ENCODE assay signal across 7 mouse cellular contexts in the genomic region with DNA sequence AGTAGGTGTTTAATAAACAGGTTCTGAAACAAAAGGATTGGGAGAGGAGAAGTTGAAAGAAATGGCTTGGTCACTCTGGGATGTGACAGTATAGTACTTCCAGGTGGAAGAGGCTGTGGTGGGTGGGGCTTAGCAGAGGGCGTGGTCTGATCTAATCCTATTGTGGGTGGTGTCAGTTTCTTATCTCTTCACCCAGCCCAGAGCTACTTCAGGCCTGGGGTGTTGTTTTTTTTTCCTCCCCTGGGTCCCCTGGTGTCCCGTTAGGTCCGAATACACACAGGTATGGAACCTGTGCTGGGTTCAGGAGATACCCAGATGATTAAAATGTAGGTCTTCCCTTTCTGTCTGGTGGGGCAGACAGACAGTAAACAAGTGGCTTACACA. TPM values are rescaled to one million over a fixed set of nuclear protein-coding genes. Genes with fewer than 3 reads are reported as not detected.
DNase-seq lines count a peak whose midpoint lies in the region; ATAC-seq lines count a peak whose summit lies in the region.

No protein-coding gene starts in this region.

- 6% methylated on average over 3 of the region's 3 CpGs for WGBS in heart, embryonic 11.5 days (ENCODE audit: insufficient replicate concordance)
- 12% methylated on average over 3 of the region's 3 CpGs for WGBS in kidney, embryonic 16.5 days

- peak; percentile 80 for DNase-seq in MEL-GATA-1-ER (ENCODE audit: extremely low read depth, low read depth)
- DNase-seq in embryo, embryonic 10.5 days (ENCODE audit: low spot score) = peak; percentile 49
- peak; percentile 86 for DNase-seq in lung, postnatal 36 days
- peak; percentile 57 for DNase-seq in splenic B cell, adult 2 months (ENCODE audit: low read depth, low spot score)
- DNase-seq in left cerebral cortex, adult 18-20 months (ENCODE audit: low spot score in 2 of 2) = no peak

- H3K27me3 ChIP-seq in heart, embryonic 11.5 days (ENCODE audit: control insufficient read depth, insufficient read depth, low read length) = no peaks in the 10 kb centered on the region
- no peaks in the 10 kb centered on the region for H3K27me3 ChIP-seq in kidney, embryonic 16.5 days (ENCODE audit: insufficient read depth, low read length)
- H3K27me3 ChIP-seq in splenic B cell, adult 2 months (ENCODE audit: control insufficient read depth, insufficient read depth, low read length, poor library complexity, severe bottlenecking) = no peaks in the 10 kb centered on the region

- peak; percentile 61 for ATAC-seq in heart, embryonic 11.5 days (replicated peaks; ENCODE audit: insufficient number of reproducible peaks, low FRiP score, low TSS enrichment)
- peak; percentile 21; the same call in 1 of the 2 replicates for ATAC-seq in kidney, embryonic 16.5 days (ENCODE audit: low FRiP score, low TSS enrichment)

- H3K4me1 ChIP-seq in heart, embryonic 11.5 days (ENCODE audit: control insufficient read depth, insufficient read depth, low read length) = peaks cover 39% of the 10 kb centered on the region
- H3K4me1 ChIP-seq in kidney, embryonic 16.5 days (ENCODE audit: insufficient read depth, low read length) = peaks cover 38% of the 10 kb centered on the region

- H3K4me2 ChIP-seq in heart, embryonic 11.5 days = peak overlapping the region; percentile 97
- peak overlapping the region; percentile 83 for H3K4me2 ChIP-seq in kidney, embryonic 16.5 days (replicated peaks; ENCODE audit: low read depth, low read length)

- no peak overlapping the region for H3K4me3 ChIP-seq in heart, embryonic 11.5 days (ENCODE audit: low read depth, low read length)
- peak overlapping the region; percentile 19; the same call in 1 of the 2 replicates for H3K4me3 ChIP-seq in kidney, embryonic 16.5 days (ENCODE audit: low read length)

- peak overlapping the region; percentile 59; the same call in 1 of the 2 replicates for H3K9ac ChIP-seq in heart, embryonic 11.5 days (ENCODE audit: low read depth, low read length)
- peak overlapping the region; percentile 40 for H3K9ac ChIP-seq in kidney, embryonic 16.5 days (replicated peaks; ENCODE audit: low read length)

- no peaks in the 10 kb centered on the region for H3K9me3 ChIP-seq in heart, embryonic 11.5 days (replicated peaks; ENCODE audit: control insufficient read depth, low read length)
- no peaks in the 10 kb centered on the region for H3K9me3 ChIP-seq in kidney, embryonic 16.5 days (ENCODE audit: low read length)

- H3K36me3 ChIP-seq in heart, embryonic 11.5 days (ENCODE audit: control insufficient read depth, insufficient read depth, low read length) = no peaks in the 10 kb centered on the region
- no peaks in the 10 kb centered on the region for H3K36me3 ChIP-seq in kidney, embryonic 16.5 days (ENCODE audit: insufficient read depth, low read length)
- no peaks in the 10 kb centered on the region for H3K36me3 ChIP-seq in splenic B cell, adult 2 months (ENCODE audit: control insufficient read depth, insufficient read depth, low read length, poor library complexity, severe bottlenecking)

- H3K27ac ChIP-seq in heart, embryonic 11.5 days (ENCODE audit: low read depth, low read length) = peak overlapping the region; percentile 99
- H3K27ac ChIP-seq in kidney, embryonic 16.5 days (ENCODE audit: low read length) = peak overlapping the region; percentile 98

RNA-seq across cellular contexts. Expression of a gene that starts 2.1 kb away (rescaled TPM):
- polyA plus RNA-seq in heart, embryonic 11.5 days (2014; fragmentation: Nextera tagmentation; extraction: Ambion mirVana) = 54.2 and 63.4 TPM in 2 replicates
- 66.4 and 79.4 TPM in 2 replicates for polyA plus RNA-seq in kidney, embryonic 16.5 days (2015; fragmentation: Nextera tagmentation; extraction: Ambion mirVana)
- total RNA-seq in left cerebral cortex, adult 18-20 months (2021) = 100 to 1,000 TPM; 190 to 197 TPM

Comparison
In these comparisons a context has a peak if more than half of its experiments do, and no peak if none do; other contexts are left out.
1. DNase-seq: peak in MEL-GATA-1-ER (single experiment), embryo, embryonic 10.5 days (single experiment), lung, postnatal 36 days (single experiment) and splenic B cell, adult 2 months (single experiment); none in left cerebral cortex, adult 18-20 months (0 of 2).